Mouse (Mus musculus) forebrain, embryonic 12.5 days (tissue): ENCODE measurements around the gene Mfsd14a. TPM values are rescaled to one million over a fixed set of nuclear protein-coding genes. Genes with fewer than 3 reads are reported as not detected.
"Not testable (repeated sequence)": the region's sequence is repeated elsewhere in the genome, so short reads cannot be mapped to it uniquely, and the experiment has no call there.

ENCODE experiments used
- ATAC-seq: fragments of 200-750 bp; cut with Nextera tagmentation; 2 replicates; pipeline ENCODE4 v1.8.0; 2017; ENCODE audit warnings: moderate TSS enrichment; ENCODE audit not compliant: low FRiP score
- H3K27ac ChIP-seq: fragments of 300-500 bp; sonication (generic); 2 replicates; pipeline ENCODE4 v1.5.1; 2016; ENCODE audit warnings: mild to moderate bottlenecking
- H3K27me3 ChIP-seq: fragments of 300-500 bp; sonication (generic); 2 replicates; pipeline ENCODE4 v1.6.1; 2016; ENCODE audit warnings: mild to moderate bottlenecking
- H3K36me3 ChIP-seq: fragments of 300-500 bp; sonication (generic); replicated peaks from 2 replicates; pipeline ENCODE4 v1.6.1; 2016; ENCODE audit warnings: mild to moderate bottlenecking
- H3K4me1 ChIP-seq: fragments of 300-500 bp; sonication (generic); 2 replicates; pipeline ENCODE4 v1.6.1; 2016
- H3K4me2 ChIP-seq: fragments of 300-500 bp; sonication (generic); 2 replicates; pipeline ENCODE4 v1.6.1; 2016; ENCODE audit warnings: mild to moderate bottlenecking, moderate library complexity
- H3K4me3 ChIP-seq: fragments of 300-500 bp; sonication (generic); replicated peaks from 2 replicates; pipeline ENCODE4 v1.5.1; 2016; ENCODE audit warnings: mild to moderate bottlenecking
- H3K9ac ChIP-seq: fragments of 300-500 bp; sonication (generic); 2 replicates; pipeline ENCODE4 v1.6.1; 2016; ENCODE audit warnings: mild to moderate bottlenecking
- H3K9me3 ChIP-seq: fragments of 300-500 bp; sonication (generic); 2 replicates; pipeline ENCODE4 v1.6.1; 2016
- WGBS: fragments of 180-500 bp; shearing (Covaris S2); methylation state at CpG from one replicate; pipeline ENCODE4 v1.1.7; 2016; 5-methylcytosine and 5-hydroxymethylcytosine counted together
- polyA plus RNA-seq: library from polyadenylated mRNA; unstranded; fragments of >200 nt; fragmentation: Nextera tagmentation; extraction: Ambion mirVana; gene quantifications from 2 replicates; pipeline ENCODE4 v1.2.1, GENCODE M21; 2016

Gene Mfsd14a
- polyA plus RNA-seq, 1 experiment from 2014 or later = 77.6 TPM

- H3K4me2 ChIP-seq, H3K4me3 ChIP-seq, H3K9ac ChIP-seq, ATAC-seq, H3K9me3 ChIP-seq, H3K36me3 ChIP-seq, H3K27me3 ChIP-seq, H3K27ac ChIP-seq: not testable (repeated sequence)
- 95% methylated on average over 9 of the region's 9 CpGs for WGBS
- H3K4me1 ChIP-seq = peaks cover 22% of the 10 kb centered on the region
These were observed 1.8 kb upstream of the Mfsd14a start for GRCm38 (mm10) chr3:116664281-116664680.

- no peaks in the 10 kb centered on the region for H3K9me3 ChIP-seq
- no peaks in the 10 kb centered on the region for H3K27me3 ChIP-seq
- under 1% methylated on average over 48 of the region's 68 CpGs for WGBS
- peak overlapping the region; percentile 73 for H3K4me2 ChIP-seq
- H3K36me3 ChIP-seq = no peaks in the 10 kb centered on the region
- H3K9ac ChIP-seq = peak overlapping the region; percentile 97
- H3K4me3 ChIP-seq = peak overlapping the region; percentile 99
- peak overlapping the region; percentile 96 for H3K27ac ChIP-seq
- ATAC-seq = peak; percentile 89
- H3K4me1 ChIP-seq = peaks cover 28% of the 10 kb centered on the region
These were observed 535 bp downstream of the Mfsd14a start for GRCm38 (mm10) chr3:116661870-116662414.

GRCm38 (mm10) chr3:116661288-116661869 is 1.1 kb downstream of the Mfsd14a start:
- peaks cover 30% of the 10 kb centered on the region for H3K4me1 ChIP-seq

GRCm38 (mm10) chr3:116659856-116660430 is 2.5 kb downstream of the Mfsd14a start:
- Histone ChIP-seq H3K4me1 (peaks cover 30% of the 10 kb centered on the region), H3K27ac (no peak overlapping the region), H3K27me3 (no peaks in the 10 kb centered on the region), H3K9ac (no peak overlapping the region), H3K9me3 (no peaks in the 10 kb centered on the region), H3K4me3 (no peak overlapping the region), H3K4me2 (no peak overlapping the region; the same call in 1 of the 2 replicates), H3K36me3 (no peaks in the 10 kb centered on the region)
- WGBS = 82% methylated on average over 13 of the region's 13 CpGs
- ATAC-seq = no peak

More at GRCm38 (mm10) chr3:116661288-116661869, 1.1 kb downstream of the Mfsd14a start:
- WGBS = 8% methylated on average over 16 of the region's 16 CpGs
- Histone ChIP-seq H3K36me3 (no peaks in the 10 kb centered on the region), H3K9me3 (no peaks in the 10 kb centered on the region), H3K9ac (peak overlapping the region; percentile 97), H3K27ac (peak overlapping the region; percentile 96), H3K27me3 (no peaks in the 10 kb centered on the region), H3K4me3 (peak overlapping the region; percentile 99), H3K4me2 (peak overlapping the region; percentile 73)
- no peak for ATAC-seq

GRCm38 (mm10) chr3:116658928-116659565 is 3.4 kb downstream of the Mfsd14a start:
- H3K4me3 ChIP-seq = no peak overlapping the region
- no peak overlapping the region for H3K9ac ChIP-seq
- H3K4me1 ChIP-seq = peaks cover 30% of the 10 kb centered on the region
- ATAC-seq = no peak
- no peaks in the 10 kb centered on the region for H3K27me3 ChIP-seq
- no peak overlapping the region for H3K4me2 ChIP-seq
- 69% methylated on average over 15 of the region's 15 CpGs for WGBS
- H3K27ac ChIP-seq = no peak overlapping the region
- no peaks in the 10 kb centered on the region for H3K9me3 ChIP-seq
- H3K36me3 ChIP-seq = no peaks in the 10 kb centered on the region

- WGBS = 82% methylated on average over 7 of the region's 7 CpGs
- H3K27me3 ChIP-seq = no peaks in the 10 kb centered on the region
- no peak overlapping the region for H3K4me3 ChIP-seq
- ATAC-seq = no peak
- H3K27ac ChIP-seq = no peak overlapping the region
- H3K36me3 ChIP-seq = no peaks in the 10 kb centered on the region
- no peaks in the 10 kb centered on the region for H3K9me3 ChIP-seq
- H3K4me2 ChIP-seq = no peak overlapping the region
- H3K4me1 ChIP-seq = peaks cover 40% of the 10 kb centered on the region
- no peak overlapping the region for H3K9ac ChIP-seq
These were observed 6.1 kb downstream of the Mfsd14a start for GRCm38 (mm10) chr3:116656184-116656965.

GRCm38 (mm10) chr3:116654051-116654450 is 8.4 kb downstream of the Mfsd14a start:
- H3K4me2 ChIP-seq, ATAC-seq, H3K27ac ChIP-seq, H3K4me3 ChIP-seq, H3K36me3 ChIP-seq, H3K27me3 ChIP-seq, H3K9ac ChIP-seq, H3K9me3 ChIP-seq: not testable (repeated sequence)
- WGBS = 91% methylated on average over 11 of the region's 11 CpGs
- peaks cover 19% of the 10 kb centered on the region for H3K4me1 ChIP-seq

- no peaks in the 10 kb centered on the region for H3K27me3 ChIP-seq
- H3K4me3 ChIP-seq = no peak overlapping the region
- no peak overlapping the region for H3K4me2 ChIP-seq
- peaks cover 7% of the 10 kb centered on the region; the same call in 1 of the 2 replicates for H3K36me3 ChIP-seq
- H3K4me1 ChIP-seq = peaks cover 15% of the 10 kb centered on the region
- H3K9me3 ChIP-seq = no peaks in the 10 kb centered on the region
- no peak overlapping the region for H3K9ac ChIP-seq
- H3K27ac ChIP-seq = no peak overlapping the region
- no peak for ATAC-seq
- WGBS = 86% methylated on average over 5 of the region's 5 CpGs
These were observed 9.1 kb downstream of the Mfsd14a start for GRCm38 (mm10) chr3:116653278-116653945.

GRCm38 (mm10) chr3:116652033-116652446 is 10.4 kb downstream of the Mfsd14a start:
- Histone ChIP-seq H3K27ac (no peak overlapping the region), H3K4me1 (peaks cover 15% of the 10 kb centered on the region), H3K27me3 (no peaks in the 10 kb centered on the region), H3K9me3 (no peaks in the 10 kb centered on the region), H3K4me2 (no peak overlapping the region), H3K4me3 (no peak overlapping the region), H3K36me3 (peaks cover 7% of the 10 kb centered on the region; the same call in 1 of the 2 replicates), H3K9ac (no peak overlapping the region)
- 0 out of 2 replicates have a peak, but pooled peaks have one; percentile 33 for ATAC-seq
- WGBS = 66% methylated on average over 3 of the region's 3 CpGs

GRCm38 (mm10) chr3:116650698-116651097 is 11.8 kb downstream of the Mfsd14a start:
- H3K9ac ChIP-seq = no peak overlapping the region
- no peak overlapping the region for H3K27ac ChIP-seq
- no peak for ATAC-seq
- WGBS = 97% methylated on average over 9 of the region's 9 CpGs
- H3K36me3 ChIP-seq = peaks cover 16% of the 10 kb centered on the region
- peaks cover 13% of the 10 kb centered on the region for H3K4me1 ChIP-seq
- no peaks in the 10 kb centered on the region for H3K27me3 ChIP-seq
- H3K4me3 ChIP-seq = no peak overlapping the region
- H3K4me2 ChIP-seq = no peak overlapping the region
- H3K9me3 ChIP-seq = no peaks in the 10 kb centered on the region

GRCm38 (mm10) chr3:116648805-116649204 is 13.7 kb downstream of the Mfsd14a start:
- H3K4me2 ChIP-seq = no peak overlapping the region
- no peaks in the 10 kb centered on the region for H3K27me3 ChIP-seq
- H3K4me1 ChIP-seq = peaks cover 13% of the 10 kb centered on the region
- H3K27ac ChIP-seq = no peak overlapping the region
- no peaks in the 10 kb centered on the region for H3K9me3 ChIP-seq
- H3K4me3 ChIP-seq = no peak overlapping the region
- H3K36me3 ChIP-seq = peaks cover 32% of the 10 kb centered on the region
- no peak overlapping the region for H3K9ac ChIP-seq
- no peak for ATAC-seq
- 91% methylated on average over 7 of the region's 7 CpGs for whole genome bisulfite sequencing
